Mouse (Mus musculus): ENCODE data around the gene Bod1l. TPM values are rescaled to one million over a fixed set of nuclear protein-coding genes. Genes with fewer than 3 reads are reported as not detected.

Bod1l gene
- polyA plus RNA-seq, 1 experiment from 2014 or later: 14.4 TPM

DNA sequence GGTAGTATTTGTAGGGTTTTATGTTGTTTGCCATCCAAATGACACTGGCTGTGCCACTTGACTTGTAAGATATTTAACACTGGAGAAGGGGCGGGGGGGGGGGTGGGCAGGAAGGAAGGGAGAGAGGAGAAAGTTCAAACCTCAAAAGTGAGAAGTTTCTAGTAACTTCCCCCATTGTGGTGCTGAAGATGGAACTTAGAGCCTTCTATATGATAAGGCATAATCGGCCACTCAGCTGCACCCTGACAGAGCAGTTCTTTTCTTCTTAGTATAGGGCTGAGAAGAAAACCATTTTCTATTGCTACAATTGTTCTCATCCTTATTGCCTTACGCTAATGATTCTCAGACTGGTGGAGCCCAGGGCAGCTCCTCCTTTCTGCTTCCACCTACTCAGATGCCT lies 32.8 kb downstream of the Bod1l start:
- no peak for ATAC-seq (ENCODE audit: insufficient read depth, low FRiP score)
- 81% methylated on average over 3 of the region's 3 CpGs for WGBS
- no peak overlapping the region for H3K9ac ChIP-seq (ENCODE audit: low read length)

DNA sequence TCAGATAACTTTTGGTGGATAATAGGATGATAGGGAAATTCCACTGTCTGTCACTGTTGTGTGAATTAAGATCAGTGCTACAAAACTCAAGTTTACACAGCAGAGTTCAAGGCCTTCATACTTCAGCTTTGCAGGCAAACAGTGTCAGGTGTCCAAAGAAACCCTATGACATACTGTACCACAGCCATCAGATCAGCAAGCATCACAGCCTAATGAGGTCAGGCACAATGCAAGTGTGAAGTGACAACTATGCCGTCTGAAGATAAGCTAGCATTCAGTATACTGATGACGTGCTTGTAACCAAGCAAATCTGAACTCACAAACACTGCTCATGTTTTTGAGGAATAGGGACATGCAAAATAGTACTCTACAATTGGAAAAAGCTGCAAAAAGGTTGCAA lies 36.7 kb downstream of the Bod1l start:
- Histone ChIP-seq H3K9ac (ENCODE audit: low read length) (no peak overlapping the region), H3K36me3 (ENCODE audit: control insufficient read depth, insufficient read depth, low read length) (peaks cover 6% of the 10 kb centered on the region), H3K4me1 (ENCODE audit: control insufficient read depth, insufficient read depth, low read length) (no peaks in the 10 kb centered on the region), H3K4me3 (replicated peaks; ENCODE audit: low read length) (no peak overlapping the region), H3K4me2 (ENCODE audit: low read depth, low read length) (no peak overlapping the region), H3K27me3 (ENCODE audit: control insufficient read depth, insufficient read depth, low read length) (no peaks in the 10 kb centered on the region), H3K9me3 (replicated peaks; ENCODE audit: control insufficient read depth, low read length) (no peaks in the 10 kb centered on the region), H3K27ac (ENCODE audit: low read length) (no peak overlapping the region)
- ATAC-seq (ENCODE audit: insufficient read depth, low FRiP score): no peak
- 81% methylated on average over 2 of the region's 2 CpGs for WGBS

More for the DNA sequence above, 32.8 kb downstream of the Bod1l start:
- H3K9me3 ChIP-seq (replicated peaks; ENCODE audit: control insufficient read depth, low read length): no peaks in the 10 kb centered on the region
- no peaks in the 10 kb centered on the region for H3K27me3 ChIP-seq (ENCODE audit: control insufficient read depth, insufficient read depth, low read length)
- H3K4me1 ChIP-seq (ENCODE audit: control insufficient read depth, insufficient read depth, low read length): no peaks in the 10 kb centered on the region
- peaks cover 8% of the 10 kb centered on the region; the same call in 1 of the 2 replicates for H3K36me3 ChIP-seq (ENCODE audit: control insufficient read depth, insufficient read depth, low read length)
- no peak overlapping the region for H3K4me3 ChIP-seq (replicated peaks; ENCODE audit: low read length)
- H3K4me2 ChIP-seq (ENCODE audit: low read depth, low read length): no peak overlapping the region
- H3K27ac ChIP-seq (ENCODE audit: low read length): no peak overlapping the region

DNA sequence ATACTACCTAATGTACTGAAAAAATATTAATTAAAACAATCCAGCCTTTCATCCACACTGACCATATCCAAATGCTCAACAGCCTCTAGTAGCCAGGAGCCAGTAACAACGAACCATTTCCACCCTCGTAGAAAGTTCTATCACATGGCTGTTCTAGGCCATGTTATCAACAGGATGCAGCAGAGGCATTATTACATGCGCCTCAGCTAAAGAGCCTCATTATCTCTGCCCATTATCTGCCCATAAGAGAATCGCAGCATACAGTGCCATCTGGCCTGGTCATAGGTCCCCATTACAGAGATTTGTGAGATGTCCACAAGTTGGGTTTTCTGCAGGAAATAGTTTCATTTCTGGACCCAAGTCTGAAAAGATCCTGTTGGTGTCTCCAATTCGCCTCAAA lies 37.9 kb downstream of the Bod1l start:
- Histone ChIP-seq H3K27me3 (ENCODE audit: control insufficient read depth, insufficient read depth, low read length) (no peaks in the 10 kb centered on the region), H3K9ac (ENCODE audit: low read length) (no peak overlapping the region), H3K9me3 (replicated peaks; ENCODE audit: control insufficient read depth, low read length) (no peaks in the 10 kb centered on the region), H3K4me1 (ENCODE audit: control insufficient read depth, insufficient read depth, low read length) (no peaks in the 10 kb centered on the region), H3K36me3 (ENCODE audit: control insufficient read depth, insufficient read depth, low read length) (peaks cover 3% of the 10 kb centered on the region; the same call in 1 of the 2 replicates), H3K4me3 (replicated peaks; ENCODE audit: low read length) (no peak overlapping the region), H3K4me2 (ENCODE audit: low read depth, low read length) (no peak overlapping the region), H3K27ac (ENCODE audit: low read length) (no peak overlapping the region)
- no peak for ATAC-seq (ENCODE audit: insufficient read depth, low FRiP score)
- WGBS: 89% methylated on average over 5 of the region's 5 CpGs

DNA sequence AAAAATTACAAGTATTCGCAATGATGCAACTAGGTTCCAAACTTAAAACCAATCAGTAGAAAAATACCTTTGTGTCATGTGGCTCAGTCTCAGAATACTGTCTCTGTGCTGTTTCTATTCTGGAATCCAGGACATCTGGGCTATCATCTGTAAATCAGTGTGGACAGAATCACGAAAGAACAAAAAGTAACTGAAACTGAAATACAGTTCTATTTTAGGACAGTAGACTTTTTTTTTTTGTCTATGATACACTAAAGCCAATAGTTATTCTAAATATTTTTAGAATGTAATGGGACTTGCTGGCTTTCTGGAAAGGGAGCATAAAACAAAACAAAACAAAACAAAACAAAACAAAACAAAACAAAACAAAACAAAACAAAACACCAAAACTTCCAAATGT lies 39.0 kb downstream of the Bod1l start:
- Histone ChIP-seq H3K4me2 (ENCODE audit: low read depth, low read length) (no peak overlapping the region), H3K9ac (ENCODE audit: low read length) (no peak overlapping the region), H3K36me3 (ENCODE audit: control insufficient read depth, insufficient read depth, low read length) (peaks cover 5% of the 10 kb centered on the region; the same call in 1 of the 2 replicates), H3K27me3 (ENCODE audit: control insufficient read depth, insufficient read depth, low read length) (no peaks in the 10 kb centered on the region), H3K9me3 (replicated peaks; ENCODE audit: control insufficient read depth, low read length) (no peaks in the 10 kb centered on the region), H3K4me1 (ENCODE audit: control insufficient read depth, insufficient read depth, low read length) (no peaks in the 10 kb centered on the region), H3K4me3 (replicated peaks; ENCODE audit: low read length) (no peak overlapping the region), H3K27ac (ENCODE audit: low read length) (no peak overlapping the region)
- 89% methylated on average over 2 of the region's 2 CpGs for WGBS
- no peak for ATAC-seq (ENCODE audit: insufficient read depth, low FRiP score)

DNA sequence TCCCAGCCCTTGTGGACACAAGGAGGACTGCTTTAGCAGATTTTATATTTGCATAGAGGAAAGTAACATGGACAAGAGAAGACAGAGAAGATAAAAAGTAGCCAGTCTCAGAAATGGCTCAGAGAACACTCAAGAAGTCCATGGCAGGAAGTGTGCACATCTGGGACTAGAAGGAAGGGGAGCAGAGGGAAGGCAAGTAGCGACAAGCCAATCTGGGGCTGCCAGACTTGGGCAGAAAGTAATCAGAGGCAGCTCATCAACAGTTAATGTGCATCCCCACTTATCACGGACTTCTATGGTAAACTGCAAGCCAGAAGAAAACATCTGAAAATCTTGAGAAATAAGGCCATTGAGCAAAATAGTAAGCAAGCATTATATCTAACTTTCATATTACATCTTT lies 39.5 kb downstream of the Bod1l start:
- H3K9me3 ChIP-seq (replicated peaks; ENCODE audit: control insufficient read depth, low read length): no peaks in the 10 kb centered on the region
- 76% methylated on average over 2 of the region's 2 CpGs for WGBS
- H3K4me2 ChIP-seq (ENCODE audit: low read depth, low read length): no peak overlapping the region
- H3K4me1 ChIP-seq (ENCODE audit: control insufficient read depth, insufficient read depth, low read length): no peaks in the 10 kb centered on the region
- H3K9ac ChIP-seq (ENCODE audit: low read length): no peak overlapping the region
- H3K36me3 ChIP-seq (ENCODE audit: control insufficient read depth, insufficient read depth, low read length): peaks cover 5% of the 10 kb centered on the region; the same call in 1 of the 2 replicates
- no peaks in the 10 kb centered on the region for H3K27me3 ChIP-seq (ENCODE audit: control insufficient read depth, insufficient read depth, low read length)
- H3K27ac ChIP-seq (ENCODE audit: low read length): no peak overlapping the region
- no peak overlapping the region for H3K4me3 ChIP-seq (replicated peaks; ENCODE audit: low read length)
- no peak for ATAC-seq (ENCODE audit: insufficient read depth, low FRiP score)

DNA sequence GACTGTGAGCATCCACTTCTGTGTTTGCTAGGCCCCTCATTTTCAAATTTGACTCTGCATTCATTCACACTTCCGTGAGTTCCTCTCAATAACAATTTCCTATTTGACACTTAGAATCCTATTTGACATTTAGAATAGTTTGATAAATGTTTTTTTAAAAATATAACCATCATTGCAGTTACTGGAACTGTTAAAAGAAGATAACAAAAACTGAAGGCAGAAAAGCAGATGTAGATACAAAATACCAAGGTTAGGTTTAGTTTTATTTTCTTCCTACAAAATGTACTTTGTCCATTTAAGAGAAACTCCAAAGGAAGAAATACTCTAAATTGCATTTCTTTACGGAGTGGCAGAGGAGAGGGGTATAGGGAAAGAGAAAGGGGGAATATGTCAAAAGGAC lies 42.5 kb downstream of the Bod1l start:
- Histone ChIP-seq H3K9me3 (replicated peaks; ENCODE audit: control insufficient read depth, low read length) (no peaks in the 10 kb centered on the region), H3K4me1 (ENCODE audit: control insufficient read depth, insufficient read depth, low read length) (no peaks in the 10 kb centered on the region), H3K36me3 (ENCODE audit: control insufficient read depth, insufficient read depth, low read length) (peaks cover 10% of the 10 kb centered on the region; the same call in 1 of the 2 replicates), H3K27ac (ENCODE audit: low read length) (no peak overlapping the region), H3K4me2 (ENCODE audit: low read depth, low read length) (no peak overlapping the region), H3K9ac (ENCODE audit: low read length) (no peak overlapping the region), H3K4me3 (replicated peaks; ENCODE audit: low read length) (no peak overlapping the region), H3K27me3 (ENCODE audit: control insufficient read depth, insufficient read depth, low read length) (no peaks in the 10 kb centered on the region)
- WGBS: 83% methylated on average over 2 of the region's 2 CpGs
- ATAC-seq (ENCODE audit: insufficient read depth, low FRiP score): no peak

DNA sequence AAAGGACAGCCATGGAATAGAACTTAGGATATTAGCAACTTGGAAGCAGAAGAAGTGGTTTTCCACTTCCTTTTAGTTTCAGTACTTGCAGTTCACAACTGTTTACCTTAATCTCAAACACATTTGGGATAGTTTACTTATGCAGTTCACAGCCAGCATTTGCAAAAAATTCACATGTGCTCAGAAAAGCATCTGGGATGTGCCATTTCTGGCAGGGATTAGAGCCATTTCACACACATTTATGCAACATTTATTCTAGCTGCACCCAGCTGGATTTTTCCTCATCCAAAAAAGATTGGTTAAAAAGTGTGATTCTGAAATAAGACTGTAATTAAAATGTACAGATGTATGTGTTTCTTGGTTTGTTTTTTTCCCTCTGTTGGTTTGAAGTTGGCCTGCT lies 49.7 kb downstream of the Bod1l start:
- ATAC-seq (ENCODE audit: insufficient read depth, low FRiP score): no peak
- H3K36me3 ChIP-seq (ENCODE audit: control insufficient read depth, insufficient read depth, low read length): peaks cover 17% of the 10 kb centered on the region
- H3K27ac ChIP-seq (ENCODE audit: low read length): no peak overlapping the region

DNA sequence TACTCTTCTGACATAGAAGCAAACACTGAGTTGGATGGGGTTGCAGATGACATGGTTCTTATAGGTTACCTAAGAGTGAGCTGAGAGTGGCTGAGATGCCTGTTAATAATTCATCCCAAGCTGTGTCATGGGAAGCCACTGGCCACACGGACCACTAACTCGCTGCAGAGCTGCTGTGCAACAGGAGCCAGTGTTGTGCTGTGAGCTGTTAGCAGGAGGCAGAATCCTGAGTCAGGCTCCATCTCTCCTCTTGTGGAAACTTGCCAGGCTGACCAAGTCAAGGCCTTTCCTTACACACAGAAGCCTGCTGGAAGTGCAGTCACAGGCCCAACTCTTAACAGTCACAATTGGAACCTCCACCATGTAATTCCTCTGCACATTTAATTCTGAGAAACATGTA lies 53.6 kb downstream of the Bod1l start:
- H3K9ac ChIP-seq (ENCODE audit: low read length): no peak overlapping the region
- 79% methylated on average over 2 of the region's 2 CpGs for WGBS
- no peak overlapping the region for H3K4me3 ChIP-seq (replicated peaks; ENCODE audit: low read length)
- no peak for ATAC-seq (ENCODE audit: insufficient read depth, low FRiP score)
- no peak overlapping the region for H3K27ac ChIP-seq (ENCODE audit: low read length)
- H3K27me3 ChIP-seq (ENCODE audit: control insufficient read depth, insufficient read depth, low read length): no peaks in the 10 kb centered on the region
- H3K4me2 ChIP-seq (ENCODE audit: low read depth, low read length): no peak overlapping the region
- H3K36me3 ChIP-seq (ENCODE audit: control insufficient read depth, insufficient read depth, low read length): peaks cover 28% of the 10 kb centered on the region
- no peaks in the 10 kb centered on the region for H3K4me1 ChIP-seq (ENCODE audit: control insufficient read depth, insufficient read depth, low read length)
- H3K9me3 ChIP-seq (replicated peaks; ENCODE audit: control insufficient read depth, low read length): no peaks in the 10 kb centered on the region

More for the DNA sequence above, 49.7 kb downstream of the Bod1l start:
- Histone ChIP-seq H3K9me3 (replicated peaks; ENCODE audit: control insufficient read depth, low read length) (no peaks in the 10 kb centered on the region), H3K9ac (ENCODE audit: low read length) (no peak overlapping the region), H3K4me1 (ENCODE audit: control insufficient read depth, insufficient read depth, low read length) (no peaks in the 10 kb centered on the region), H3K4me2 (ENCODE audit: low read depth, low read length) (no peak overlapping the region), H3K27me3 (ENCODE audit: control insufficient read depth, insufficient read depth, low read length) (no peaks in the 10 kb centered on the region), H3K4me3 (replicated peaks; ENCODE audit: low read length) (no peak overlapping the region)

DNA sequence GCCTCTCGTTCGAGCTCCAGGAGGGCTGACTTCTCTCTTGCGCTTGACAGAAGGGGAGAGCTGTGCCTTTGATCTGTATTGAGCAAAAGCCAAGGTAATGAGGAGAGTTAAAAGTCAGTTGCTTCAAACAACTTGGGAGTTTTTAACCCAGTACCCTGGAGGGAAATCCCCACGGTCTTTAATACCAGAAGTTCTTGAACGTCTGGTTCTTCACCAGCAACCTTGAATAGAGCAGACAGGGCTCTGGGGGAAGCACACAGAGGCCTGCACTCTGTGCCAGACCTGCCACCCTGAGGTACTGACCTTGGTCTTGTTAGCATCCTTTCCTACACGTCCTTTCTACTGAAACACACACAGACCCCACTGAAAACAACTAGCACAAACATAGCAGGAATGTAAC lies 55.2 kb downstream of the Bod1l start:
- ATAC-seq (ENCODE audit: insufficient read depth, low FRiP score): no peak
- no peak overlapping the region for H3K27ac ChIP-seq (ENCODE audit: low read length)
- no peak overlapping the region for H3K4me3 ChIP-seq (replicated peaks; ENCODE audit: low read length)
- no peaks in the 10 kb centered on the region for H3K4me1 ChIP-seq (ENCODE audit: control insufficient read depth, insufficient read depth, low read length)
- peaks cover 30% of the 10 kb centered on the region for H3K36me3 ChIP-seq (ENCODE audit: control insufficient read depth, insufficient read depth, low read length)
- no peaks in the 10 kb centered on the region for H3K9me3 ChIP-seq (replicated peaks; ENCODE audit: control insufficient read depth, low read length)
- H3K4me2 ChIP-seq (ENCODE audit: low read depth, low read length): no peak overlapping the region
- H3K27me3 ChIP-seq (ENCODE audit: control insufficient read depth, insufficient read depth, low read length): no peaks in the 10 kb centered on the region
- 72% methylated on average over 6 of the region's 6 CpGs for WGBS
- no peak overlapping the region for H3K9ac ChIP-seq (ENCODE audit: low read length)

DNA sequence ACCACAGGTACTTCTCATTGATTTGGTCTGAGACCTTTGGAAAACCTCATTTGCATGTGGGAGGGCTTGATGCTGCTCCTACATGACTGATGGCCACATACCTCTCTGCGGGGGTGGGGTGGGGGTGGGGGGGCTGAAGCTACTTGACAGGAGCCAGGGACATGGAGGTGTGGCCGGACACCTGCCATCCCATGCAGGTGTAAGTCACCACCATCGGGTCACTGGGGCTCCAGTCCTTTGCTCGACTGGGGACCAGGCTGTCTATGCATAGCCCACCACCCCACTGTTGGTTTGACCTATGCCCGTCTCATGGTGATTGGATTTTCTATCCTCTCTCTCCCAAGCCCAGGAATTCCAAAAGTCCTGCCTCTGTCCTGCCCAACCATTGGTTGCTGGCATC lies 62.2 kb downstream of the Bod1l start:
- Histone ChIP-seq H3K36me3 (ENCODE audit: control insufficient read depth, insufficient read depth, low read length) (peaks cover 13% of the 10 kb centered on the region), H3K9ac (ENCODE audit: low read length) (no peak overlapping the region), H3K4me1 (ENCODE audit: control insufficient read depth, insufficient read depth, low read length) (no peaks in the 10 kb centered on the region), H3K27me3 (ENCODE audit: control insufficient read depth, insufficient read depth, low read length) (no peaks in the 10 kb centered on the region), H3K9me3 (replicated peaks; ENCODE audit: control insufficient read depth, low read length) (no peaks in the 10 kb centered on the region), H3K4me3 (replicated peaks; ENCODE audit: low read length) (no peak overlapping the region), H3K27ac (ENCODE audit: low read length) (no peak overlapping the region), H3K4me2 (ENCODE audit: low read depth, low read length) (no peak overlapping the region)
- no peak for ATAC-seq (ENCODE audit: insufficient read depth, low FRiP score)
- 88% methylated on average over 5 of the region's 5 CpGs for WGBS

Measured in stomach, embryonic 16.5 days (tissue).